Mouse (Mus musculus) central nervous system, embryonic 18 days (tissue): ENCODE data around the gene Mbd3. TPM values are rescaled to one million over a fixed set of nuclear protein-coding genes. Genes with fewer than 3 reads are reported as not detected.

ENCODE experiments used
- polyA plus RNA-seq: library from polyadenylated mRNA; depleted of rRNA; stranded (reverse); fragments of >200 nt; gene quantifications from 2 replicates; pipeline ENCODE4 v1.2.3, GENCODE M21; 2012; rRNA removed

Gene Mbd3
- polyA plus RNA-seq, result 199 and 209 TPM in 2 replicates

GRCm38 (mm10) chr10:80399191-80399972, at the start of gene Mbd3:
TSS of gene Mbd3 (minus strand) at chr10:80399550.

GRCm38 (mm10) chr10:80433513-80434232, 34.3 kb upstream of the Mbd3 start, which contains the start of gene Tcf3:
TSS of gene Tcf3 (minus strand) at chr10:80433647.

GRCm38 (mm10) chr10:80406684-80407501, 7.5 kb upstream of the Mbd3 start, which contains the start of gene Uqcr11:
TSS of gene Uqcr11 (minus strand) at chr10:80406830.

GRCm38 (mm10) chr10:80387522-80387959, 11.8 kb downstream of the Mbd3 start, which contains the start of gene Mex3d:
TSS of gene Mex3d (minus strand) at chr10:80387659.

GRCm38 (mm10) chr10:80356001-80356682, 43.2 kb downstream of the Mbd3 start, which contains the start of gene Plk5:
TSS of gene Plk5 (plus strand) at chr10:80356459.

GRCm38 (mm10) chr10:80348244-80348781, 51.0 kb downstream of the Mbd3 start, which contains the start of gene Adamtsl5:
TSS of gene Adamtsl5 (minus strand) at chr10:80348412.

Other genes starting within 250 kb of the Mbd3 start
- gene Cirbp, start 233.6 kb downstream of the Mbd3 start, polyA plus RNA-seq, result 393 and 405 TPM in 2 replicates
- gene 1600002K03Rik, start 226.6 kb downstream of the Mbd3 start, polyA plus RNA-seq, result 14.0 and 17.9 TPM in 2 replicates
- gene Efna2, start 220.1 kb downstream of the Mbd3 start, polyA plus RNA-seq, result 39.2 and 42.5 TPM in 2 replicates
- gene Mum1, start 173.1 kb downstream of the Mbd3 start, polyA plus RNA-seq, result 51.1 and 52.1 TPM in 2 replicates
- 302 and 305 TPM in 2 replicates for gene Ndufs7, start 150.4 kb downstream of the Mbd3 start, polyA plus RNA-seq
- gene Gamt, start 138.5 kb downstream of the Mbd3 start, polyA plus RNA-seq, result 18.8 and 24.7 TPM in 2 replicates
- gene Dazap1, start 138.1 kb downstream of the Mbd3 start, polyA plus RNA-seq, result 128 and 136 TPM in 2 replicates
- 2,373 and 2,399 TPM in 2 replicates for gene Rps15, start 107.1 kb downstream of the Mbd3 start, polyA plus RNA-seq
- 140 and 172 TPM in 2 replicates for gene Apc2, start 103.6 kb downstream of the Mbd3 start, polyA plus RNA-seq
- 25.8 and 26.3 TPM in 2 replicates for gene 2310011J03Rik, start 79.0 kb downstream of the Mbd3 start, polyA plus RNA-seq
- 10.6 and 10.7 TPM in 2 replicates for gene Pcsk4, start 70.1 kb downstream of the Mbd3 start, polyA plus RNA-seq
- gene Reep6, start 69.6 kb downstream of the Mbd3 start, polyA plus RNA-seq, result 3.1 and 3.2 TPM in 2 replicates
- gene Adamtsl5, start 51.1 kb downstream of the Mbd3 start, polyA plus RNA-seq, result 1.2 and 2.2 TPM in 2 replicates
- 14.5 and 15.1 TPM in 2 replicates for gene Plk5, start 43.1 kb downstream of the Mbd3 start, polyA plus RNA-seq
- gene Mex3d, start 11.9 kb downstream of the Mbd3 start, polyA plus RNA-seq, result 72.2 and 76.7 TPM in 2 replicates
- 745 and 942 TPM in 2 replicates for gene Uqcr11, start 7.3 kb upstream of the Mbd3 start, polyA plus RNA-seq
- 60.4 and 61.6 TPM in 2 replicates for gene Tcf3, start 34.1 kb upstream of the Mbd3 start, polyA plus RNA-seq
- 1.8 and 1.9 TPM in 2 replicates for gene Onecut3, start 95.3 kb upstream of the Mbd3 start, polyA plus RNA-seq
- 0.56 TPM in 2 replicates for gene Atp8b3, start 139.6 kb upstream of the Mbd3 start, polyA plus RNA-seq
- 35.8 and 43.3 TPM in 2 replicates for gene Rexo1, start 162.0 kb upstream of the Mbd3 start, polyA plus RNA-seq
- 16.9 and 17.9 TPM in 2 replicates for gene Klf16, start 177.8 kb upstream of the Mbd3 start, polyA plus RNA-seq
- 158 and 169 TPM in 2 replicates for gene Abhd17a, start 190.8 kb upstream of the Mbd3 start, polyA plus RNA-seq
- gene Scamp4, start 203.3 kb upstream of the Mbd3 start, polyA plus RNA-seq, result 48.0 and 52.2 TPM in 2 replicates
- 7.8 and 8.9 TPM in 2 replicates for gene Adat3, start 203.3 kb upstream of the Mbd3 start, polyA plus RNA-seq
- 3.7 and 4.2 TPM in 2 replicates for gene Gm49322, start 206.5 kb upstream of the Mbd3 start, polyA plus RNA-seq
- 179 and 190 TPM in 2 replicates for gene Csnk1g2, start 223.3 kb upstream of the Mbd3 start, polyA plus RNA-seq